Mouse (Mus musculus) intestine, postnatal 0 days (tissue): Measurements from ENCODE around the gene Fbh1. TPM values are rescaled to one million over a fixed set of nuclear protein-coding genes. Genes with fewer than 3 reads are reported as not detected.

Experiments
- ATAC-seq: fragments of 200-750 bp; cut with Nextera tagmentation; 2 replicates; pipeline ENCODE4 v1.8.0; 2017; ENCODE audit warnings: mild to moderate bottlenecking, moderate TSS enrichment, moderate library complexity
- H3K27ac ChIP-seq: fragments of 300-500 bp; sonication (generic); 2 replicates; pipeline ENCODE4 v1.5.1; 2014; ENCODE audit warnings: mild to moderate bottlenecking, low read depth, low read length, moderate library complexity
- H3K27me3 ChIP-seq: fragments of 300-500 bp; sonication (generic); replicated peaks from 2 replicates; pipeline ENCODE4 v1.6.1; 2014; ENCODE audit warnings: low read length, mixed read lengths; ENCODE audit not compliant: control insufficient read depth, insufficient read depth
- H3K36me3 ChIP-seq: fragments of 300-500 bp; sonication (generic); 2 replicates; pipeline ENCODE4 v1.6.1; 2014; ENCODE audit warnings: mild to moderate bottlenecking, moderate library complexity; ENCODE audit not compliant: control insufficient read depth, insufficient read depth
- H3K4me1 ChIP-seq: fragments of 300-500 bp; sonication (generic); replicated peaks from 2 replicates; pipeline ENCODE4 v1.6.1; 2014; ENCODE audit warnings: antibody characterized with exemption, low read length, mixed read lengths; ENCODE audit not compliant: control insufficient read depth, insufficient read depth
- H3K4me2 ChIP-seq: fragments of 300-500 bp; sonication (generic); replicated peaks from 2 replicates; pipeline ENCODE4 v1.6.1; 2014; ENCODE audit warnings: low read depth, mild to moderate bottlenecking, moderate library complexity
- H3K4me3 ChIP-seq: fragments of 300-500 bp; sonication (generic); 2 replicates; pipeline ENCODE4 v1.5.1; 2014; ENCODE audit warnings: low read depth, low read length
- H3K9ac ChIP-seq: fragments of 300-500 bp; sonication (generic); 2 replicates; pipeline ENCODE4 v1.6.1; 2014; ENCODE audit warnings: mild to moderate bottlenecking, low read depth, low read length
- H3K9me3 ChIP-seq: fragments of 300-500 bp; sonication (generic); 2 replicates; pipeline ENCODE4 v1.6.1; 2016; ENCODE audit warnings: mixed run types; ENCODE audit not compliant: control insufficient read depth
- CTCF ChIP-seq: sonication (generic); IDR thresholded peaks from 2 replicates; pipeline ENCODE4 v1.5.1; 2016; ENCODE audit warnings: low read depth, mild to moderate bottlenecking, control low read depth, antibody characterized with exemption, moderate library complexity
- WGBS: fragments of 180-500 bp; shearing (Covaris S2); extraction: QIAGEN DNeasy Blood & Tissue Kit; methylation state at CpG from one replicate; pipeline ENCODE4 v1.1.7; 2014; 5-methylcytosine and 5-hydroxymethylcytosine counted together
- polyA plus RNA-seq: library from polyadenylated mRNA; unstranded; fragments of >200 nt; fragmentation: Nextera tagmentation; extraction: Ambion mirVana; gene quantifications from 2 replicates; pipeline ENCODE4 v1.2.1, GENCODE M21; 2015

Gene Fbh1
- polyA plus RNA-seq, 1 experiment from 2014 or later, result 56.6 TPM

DNA sequence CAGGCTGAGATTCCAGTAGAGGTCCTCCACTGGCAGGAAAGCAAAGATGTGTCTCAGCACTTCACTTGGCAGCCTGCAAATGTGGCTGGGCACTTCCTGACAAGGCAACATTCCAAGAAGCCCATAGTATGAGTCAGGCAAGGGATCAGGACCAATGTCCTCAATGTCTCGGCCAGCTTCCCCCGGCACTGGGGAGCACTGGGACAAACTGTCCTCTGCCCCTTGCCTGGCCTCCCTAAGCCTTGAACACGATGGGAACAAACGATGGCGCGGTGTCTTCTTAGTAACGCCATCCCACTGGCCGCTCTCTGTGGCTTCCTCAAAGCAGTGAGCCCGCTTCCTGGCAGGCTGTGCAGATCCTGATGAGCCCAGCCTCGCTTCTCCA lies 10.2 kb downstream of the Fbh1 start:
- no peak overlapping the region for H3K4me3 ChIP-seq
- WGBS, result 85% methylated on average over 10 of the region's 10 CpGs
- no peaks in the 10 kb centered on the region for H3K4me1 ChIP-seq
- peaks cover 51% of the 10 kb centered on the region for H3K36me3 ChIP-seq
- no peak for ATAC-seq
- no peak overlapping the region for H3K9ac ChIP-seq
- no peak for TF ChIP-seq CTCF
- H3K27ac ChIP-seq, result no peak overlapping the region
- H3K27me3 ChIP-seq, result no peaks in the 10 kb centered on the region
- H3K9me3 ChIP-seq, result no peaks in the 10 kb centered on the region
- no peak overlapping the region for H3K4me2 ChIP-seq

DNA sequence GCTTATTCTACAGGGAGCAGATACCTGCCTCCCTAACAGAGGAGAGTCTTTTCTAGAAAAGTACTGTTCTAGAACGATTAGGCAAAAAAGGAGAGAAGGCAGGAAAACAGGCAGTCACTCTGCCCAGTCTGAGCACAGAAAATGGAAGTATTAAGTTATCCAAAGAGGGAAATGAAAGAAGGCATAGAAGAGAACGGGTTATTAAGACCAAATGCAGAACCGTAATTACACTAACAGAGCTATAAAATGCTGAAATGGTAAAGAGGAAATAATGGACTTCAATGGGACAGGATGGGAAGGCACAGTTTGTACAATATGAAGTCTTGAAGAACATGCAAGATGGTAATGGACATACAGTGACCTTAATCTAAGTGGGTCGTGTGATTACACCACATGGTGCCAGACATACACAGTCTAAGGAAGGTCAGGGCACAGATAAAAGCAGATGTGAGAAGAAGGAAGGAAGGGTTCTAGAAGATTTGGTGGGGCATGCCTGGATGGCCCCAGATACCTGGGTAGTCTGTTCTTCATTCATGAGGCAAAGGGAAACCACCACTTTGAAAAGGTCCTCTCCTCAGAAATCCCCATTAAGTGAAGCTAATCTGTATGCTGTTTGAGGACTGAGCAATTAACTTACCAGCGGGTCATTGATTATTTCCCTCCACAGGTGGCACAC lies 10.8 kb downstream of the Fbh1 start:
- H3K4me1 ChIP-seq, result no peaks in the 10 kb centered on the region
- no peak overlapping the region for H3K27ac ChIP-seq
- WGBS, result 74% methylated on average over 5 of the region's 5 CpGs
- H3K4me2 ChIP-seq, result no peak overlapping the region
- peaks cover 56% of the 10 kb centered on the region for H3K36me3 ChIP-seq
- ATAC-seq, result no peak
- TF ChIP-seq CTCF, result no peak
- H3K9ac ChIP-seq, result no peak overlapping the region
- no peaks in the 10 kb centered on the region for H3K9me3 ChIP-seq
- H3K27me3 ChIP-seq, result no peaks in the 10 kb centered on the region
- H3K4me3 ChIP-seq, result no peak overlapping the region

DNA sequence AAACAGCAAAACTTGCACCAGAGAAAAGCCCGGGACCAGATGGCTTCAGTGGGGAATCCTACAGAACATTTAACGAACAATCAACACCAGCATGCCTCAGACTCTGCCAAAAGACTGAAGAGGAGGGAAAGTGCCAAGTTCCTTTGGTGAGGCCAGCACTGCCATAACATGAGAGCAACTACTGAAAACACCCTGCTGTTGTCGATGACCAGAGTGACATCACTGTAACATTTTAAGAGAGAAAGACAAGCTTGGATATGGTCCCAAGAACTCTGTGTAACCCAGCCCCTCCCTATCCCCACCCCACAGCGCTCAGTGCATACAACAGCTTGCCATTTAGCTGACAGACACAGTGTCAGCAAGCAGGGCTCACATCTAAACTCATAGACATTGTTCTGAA lies 11.7 kb downstream of the Fbh1 start:
- Histone ChIP-seq H3K27me3 (no peaks in the 10 kb centered on the region), H3K9ac (no peak overlapping the region), H3K36me3 (peaks cover 66% of the 10 kb centered on the region), H3K4me3 (no peak overlapping the region), H3K27ac (no peak overlapping the region), H3K9me3 (no peaks in the 10 kb centered on the region), H3K4me2 (no peak overlapping the region), H3K4me1 (no peaks in the 10 kb centered on the region)
- no peak for ATAC-seq
- WGBS, result 83% methylated on average over 4 of the region's 4 CpGs
- no peak for TF ChIP-seq CTCF

- no peak for ATAC-seq
- Histone ChIP-seq H3K36me3 (peaks cover 85% of the 10 kb centered on the region), H3K27ac (no peak overlapping the region), H3K4me1 (no peaks in the 10 kb centered on the region), H3K27me3 (no peaks in the 10 kb centered on the region), H3K4me2 (no peak overlapping the region), H3K9ac (no peak overlapping the region), H3K4me3 (no peak overlapping the region), H3K9me3 (no peaks in the 10 kb centered on the region)
- WGBS, result 93% methylated on average over 4 of the region's 4 CpGs
- TF ChIP-seq CTCF, result no peak
These were observed 14.8 kb downstream of the Fbh1 start for GRCm38 (mm10) chr2:11762541-11762940.

DNA sequence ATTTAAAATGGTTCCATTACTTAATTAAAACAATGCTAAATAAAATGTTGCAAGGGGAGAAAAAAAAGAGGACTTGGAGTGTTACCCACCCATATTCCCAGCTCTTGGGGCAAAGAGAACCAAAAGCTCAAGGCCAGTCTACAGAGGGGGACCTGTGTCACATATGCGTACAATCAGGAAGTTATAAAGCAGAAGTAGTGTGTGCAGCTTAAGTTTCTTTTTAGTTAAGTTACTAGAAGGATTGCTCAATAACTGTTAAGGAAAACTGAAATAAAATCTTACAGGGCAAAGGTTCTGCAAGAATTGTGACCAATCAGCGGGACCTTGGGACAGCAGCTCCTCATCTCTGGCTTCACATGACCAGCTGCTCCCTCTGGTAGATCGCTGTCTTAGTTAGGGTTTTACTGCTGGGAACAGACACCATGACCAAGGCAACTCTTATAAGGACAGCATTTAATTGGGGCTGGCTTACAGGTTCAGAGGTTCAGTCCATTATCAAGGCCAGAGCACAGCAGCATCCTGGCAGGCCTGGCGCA lies 37.8 kb downstream of the Fbh1 start:
- WGBS, result 46% methylated on average over 4 of the region's 4 CpGs
- no peak overlapping the region for H3K9ac ChIP-seq
- ATAC-seq, result peak; percentile 82
- peak overlapping the region; percentile 5; the same call in 1 of the 2 replicates for H3K27ac ChIP-seq
- H3K36me3 ChIP-seq, result peaks cover 44% of the 10 kb centered on the region
- no peaks in the 10 kb centered on the region for H3K27me3 ChIP-seq
- no peak overlapping the region for H3K4me2 ChIP-seq
- H3K4me1 ChIP-seq, result no peaks in the 10 kb centered on the region
- no peaks in the 10 kb centered on the region for H3K9me3 ChIP-seq
- no peak overlapping the region for H3K4me3 ChIP-seq
- no peak for TF ChIP-seq CTCF

DNA sequence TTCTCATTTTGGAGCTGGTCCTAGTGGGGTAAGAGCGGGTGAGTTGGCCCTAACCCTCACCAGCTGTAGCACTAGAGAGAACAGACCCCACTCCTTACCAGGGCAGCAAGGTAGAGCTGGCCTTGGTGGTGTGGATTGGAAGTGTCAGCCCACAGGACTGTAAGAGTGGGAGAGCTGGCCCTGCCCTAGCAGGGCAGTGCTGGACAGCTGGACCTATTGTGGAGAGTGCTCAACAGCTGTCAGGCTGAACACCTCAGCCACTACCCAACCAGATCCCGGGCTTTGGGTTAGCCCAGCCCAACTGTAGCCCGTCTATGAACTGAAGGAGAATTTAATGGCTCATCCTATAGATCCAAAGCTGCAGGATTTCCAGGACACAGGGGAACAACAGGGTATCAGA lies 38.6 kb downstream of the Fbh1 start:
- H3K9me3 ChIP-seq, result no peaks in the 10 kb centered on the region
- no peaks in the 10 kb centered on the region for H3K4me1 ChIP-seq
- H3K4me2 ChIP-seq, result no peak overlapping the region
- WGBS, result 90% methylated on average over 3 of the region's 3 CpGs
- H3K36me3 ChIP-seq, result peaks cover 38% of the 10 kb centered on the region
- no peak overlapping the region for H3K4me3 ChIP-seq
- no peak overlapping the region for H3K27ac ChIP-seq
- H3K9ac ChIP-seq, result no peak overlapping the region
- ATAC-seq, result no peak
- no peak for TF ChIP-seq CTCF
- H3K27me3 ChIP-seq, result no peaks in the 10 kb centered on the region
